Mouse (Mus musculus): ENCODE data around the gene Bub1b.

Gene Bub1b

GRCm38 (mm10) chr2:118663804-118664766 lies 66.1 kb downstream of the Bub1b start:
- in situ Hi-C loops (cut with MboI, MseI), result no loop called here

- in situ Hi-C loops (cut with MboI, MseI), result no loop called here
Measured at GRCm38 (mm10) chr2:118664975-118665516, 67.0 kb downstream of the Bub1b start.

GRCm38 (mm10) chr2:118665616-118666015 lies 67.6 kb downstream of the Bub1b start:
- in situ Hi-C loops (cut with MboI, MseI), result no loop called here

GRCm38 (mm10) chr2:118667181-118667580 lies 69.2 kb downstream of the Bub1b start:
- in situ Hi-C loops (cut with MboI, MseI), result no loop called here

GRCm38 (mm10) chr2:118669245-118669644 lies 71.2 kb downstream of the Bub1b start:
- in situ Hi-C loops (cut with MboI, MseI), result no loop called here

- in situ Hi-C loops (cut with MboI, MseI), result no loop called here
Measured at GRCm38 (mm10) chr2:118669785-118670184, 71.8 kb downstream of the Bub1b start.

- in situ Hi-C loops (cut with MboI, MseI), result no loop called here
Measured at GRCm38 (mm10) chr2:118671728-118672127, 73.7 kb downstream of the Bub1b start.

- in situ Hi-C loops (cut with MboI, MseI), result no loop called here
Measured at GRCm38 (mm10) chr2:118673686-118674465, 75.9 kb downstream of the Bub1b start.

- in situ Hi-C loops (cut with MboI, MseI), result no loop called here
Measured at GRCm38 (mm10) chr2:118674500-118674899, 76.5 kb downstream of the Bub1b start.

GRCm38 (mm10) chr2:118676839-118677741 lies 79.1 kb downstream of the Bub1b start:
- in situ Hi-C loops (cut with MboI, MseI), result no loop called here

- in situ Hi-C loops (cut with MboI, MseI), result no loop called here
Measured at GRCm38 (mm10) chr2:118677817-118678216, 79.8 kb downstream of the Bub1b start.

- in situ Hi-C loops (cut with MboI, MseI), result no loop called here
Measured at GRCm38 (mm10) chr2:118679577-118679976, 81.6 kb downstream of the Bub1b start.

GRCm38 (mm10) chr2:118680926-118681325 lies 82.9 kb downstream of the Bub1b start:
- in situ Hi-C loops (cut with MboI, MseI), result no loop called here

- in situ Hi-C loops (cut with MboI, MseI), result no loop called here
Measured at GRCm38 (mm10) chr2:118682544-118683260, 84.7 kb downstream of the Bub1b start.

GRCm38 (mm10) chr2:118685088-118685487 lies 87.1 kb downstream of the Bub1b start:
- in situ Hi-C loops (cut with MboI, MseI), result no loop called here

GRCm38 (mm10) chr2:118686693-118687092 lies 88.7 kb downstream of the Bub1b start:
- in situ Hi-C loops (cut with MboI, MseI), result no loop called here

- in situ Hi-C loops (cut with MboI, MseI), result no loop called here
Measured at GRCm38 (mm10) chr2:118687791-118688190, 89.8 kb downstream of the Bub1b start.

- in situ Hi-C loops (cut with MboI, MseI), result no loop called here
Measured at GRCm38 (mm10) chr2:118689875-118690274, 91.9 kb downstream of the Bub1b start.

Measured in T-helper 1 cell (primary cell).